Mouse (Mus musculus): ENCODE data around the gene Lrrc56.

The Lrrc56 gene

DNA sequence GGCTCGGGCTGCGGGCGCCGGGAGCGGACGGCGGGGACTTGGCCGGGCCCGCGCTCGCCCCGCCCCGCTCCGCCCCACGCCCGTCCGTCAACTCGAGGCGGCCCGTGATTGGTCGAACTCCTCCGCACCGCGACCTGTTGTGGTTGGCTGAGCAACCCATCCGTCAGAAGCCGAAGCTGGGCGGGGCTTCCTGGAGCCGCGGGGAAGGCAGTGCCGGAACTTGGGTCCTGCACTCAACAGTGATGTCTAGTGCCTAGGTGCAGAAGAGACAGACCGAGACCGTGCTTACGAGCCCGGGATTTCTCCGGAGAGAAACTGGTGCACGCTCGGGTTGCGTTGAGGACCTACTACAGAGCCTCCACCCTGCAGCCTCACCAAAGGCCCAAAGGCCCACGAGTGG lies at the start of gene Lrrc56, which contains the start of gene Hras:
TSS of gene Lrrc56 (plus strand) at position 210 of the 400 bp plus-strand sequence.
TSS of gene Hras (minus strand) at position 58 of the 400 bp plus-strand sequence.
- ATAC-seq (ENCODE audit: low TSS enrichment): peak; percentile 92

- ATAC-seq (ENCODE audit: low TSS enrichment): no peak
These were observed 49.3 kb upstream of the Lrrc56 start for GRCm38 (mm10) chr7:141144650-141145049.

DNA sequence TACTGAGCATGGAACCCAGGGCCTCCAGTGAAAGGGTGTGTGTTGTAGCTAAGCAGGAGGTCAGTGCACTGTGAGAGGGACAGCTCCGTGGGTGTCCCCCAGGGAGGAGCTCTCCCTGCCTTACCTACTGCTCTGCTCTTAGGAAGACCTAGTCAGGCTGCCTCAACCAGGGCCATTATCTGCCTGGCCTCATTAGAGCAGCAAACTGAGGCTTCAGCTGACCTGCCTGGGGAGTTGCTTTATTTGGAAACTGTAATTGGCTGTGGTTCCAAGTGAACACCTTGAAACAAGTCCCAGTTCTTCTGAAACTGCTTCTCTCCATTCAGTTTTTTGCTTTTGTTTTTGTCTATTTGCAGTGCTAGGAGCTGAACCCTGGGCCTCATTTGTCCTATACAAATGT lies 48.6 kb upstream of the Lrrc56 start:
- no peak for ATAC-seq (ENCODE audit: low TSS enrichment)

- peak; percentile 39; the same call in 1 of the 2 replicates for ATAC-seq (ENCODE audit: low TSS enrichment)
These were observed 47.8 kb upstream of the Lrrc56 start for GRCm38 (mm10) chr7:141146043-141146595.

- ATAC-seq (ENCODE audit: low TSS enrichment): no peak
These were observed 46.9 kb upstream of the Lrrc56 start for GRCm38 (mm10) chr7:141147044-141147443.

DNA sequence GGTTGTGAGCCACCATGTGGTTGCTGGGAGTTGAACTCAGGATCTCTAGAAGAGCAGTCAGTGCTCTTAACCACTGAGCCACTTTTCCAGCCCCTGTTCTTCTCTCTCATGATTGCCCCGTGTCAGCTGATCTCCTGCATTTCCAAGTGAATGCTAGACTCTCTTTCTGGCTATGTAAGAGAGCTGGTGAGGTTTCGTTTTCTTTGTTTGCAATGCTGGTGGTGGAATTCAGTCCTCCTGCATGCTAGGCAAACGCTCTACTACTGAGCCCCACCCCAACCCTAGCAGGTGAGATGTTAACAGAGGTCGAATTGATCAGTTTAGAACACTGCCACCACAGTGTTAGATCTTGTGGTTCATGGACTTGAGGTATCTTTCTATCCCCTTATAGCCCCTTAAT lies 45.3 kb upstream of the Lrrc56 start:
- ATAC-seq (ENCODE audit: low TSS enrichment): no peak

- ATAC-seq (ENCODE audit: low TSS enrichment): no peak
These were observed 38.6 kb upstream of the Lrrc56 start for GRCm38 (mm10) chr7:141155362-141155761.

DNA sequence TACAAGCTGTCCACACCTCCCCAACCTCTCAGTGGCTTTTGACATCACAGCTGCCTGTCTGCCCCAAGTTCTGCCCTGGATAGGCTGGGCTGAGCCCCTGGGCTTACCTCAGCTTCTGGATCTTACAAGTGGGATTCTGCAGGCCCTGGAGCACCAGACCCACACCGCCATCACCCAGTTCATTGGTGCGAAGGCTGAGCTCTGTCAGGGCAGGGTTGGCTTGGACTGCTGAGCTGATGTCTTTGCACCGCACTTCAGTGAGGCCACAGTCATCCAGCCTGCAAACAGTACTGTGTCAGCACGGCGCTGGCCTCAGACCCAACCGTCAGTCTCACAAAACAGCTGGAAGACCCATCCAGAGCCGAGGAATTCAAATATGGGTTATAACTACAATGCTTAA lies 29.6 kb upstream of the Lrrc56 start:
- no peak for ATAC-seq (ENCODE audit: low TSS enrichment)

DNA sequence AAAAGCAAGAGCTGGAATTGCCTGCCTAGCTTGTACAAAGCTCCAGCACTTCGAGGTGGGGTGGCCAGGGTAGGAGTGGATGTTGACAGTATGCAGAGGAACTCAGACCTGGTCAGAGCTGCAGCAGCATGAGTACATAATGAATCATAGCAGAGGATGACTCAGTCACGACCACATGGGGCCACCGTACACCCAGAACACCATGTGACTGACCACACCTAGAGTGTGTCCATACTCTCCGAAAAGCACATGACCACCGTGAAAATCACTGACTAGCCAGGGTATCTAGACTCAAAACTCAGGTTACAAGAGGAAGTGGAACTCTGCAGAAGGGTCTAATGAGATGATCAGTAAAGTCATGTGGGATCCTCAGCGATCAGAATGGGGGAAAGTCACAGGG lies 29.1 kb upstream of the Lrrc56 start:
- ATAC-seq (ENCODE audit: low TSS enrichment): peak; percentile 39; the same call in 1 of the 2 replicates

- ATAC-seq (ENCODE audit: low TSS enrichment): 0 out of 2 replicates have a peak, but pooled peaks have one; percentile 7
These were observed 25.9 kb upstream of the Lrrc56 start for GRCm38 (mm10) chr7:141167901-141168517.

GRCm38 (mm10) chr7:141168518-141168953 lies 25.4 kb upstream of the Lrrc56 start:
- peak; percentile 17; the same call in 1 of the 2 replicates for ATAC-seq (ENCODE audit: low TSS enrichment)

DNA sequence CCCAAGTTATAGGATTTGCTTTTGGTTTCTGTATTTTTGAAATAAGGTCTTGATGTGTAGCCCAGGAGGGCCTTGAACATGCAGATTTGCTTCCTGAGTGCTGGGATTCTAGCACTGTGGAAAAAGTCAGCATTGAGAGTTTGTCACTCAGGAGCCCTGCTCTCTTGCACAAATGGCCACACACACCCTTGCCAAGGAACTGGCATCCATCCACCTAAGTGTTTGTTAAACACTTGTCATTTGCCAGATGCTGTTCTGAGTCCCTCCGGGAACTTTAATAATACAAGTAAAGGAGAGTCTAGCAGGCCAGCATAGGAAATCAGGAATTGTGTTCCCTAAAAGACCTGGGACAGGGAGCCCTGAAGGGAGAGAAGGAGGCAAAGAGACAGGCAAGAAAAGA lies 24.7 kb upstream of the Lrrc56 start:
- no peak for ATAC-seq (ENCODE audit: low TSS enrichment)

DNA sequence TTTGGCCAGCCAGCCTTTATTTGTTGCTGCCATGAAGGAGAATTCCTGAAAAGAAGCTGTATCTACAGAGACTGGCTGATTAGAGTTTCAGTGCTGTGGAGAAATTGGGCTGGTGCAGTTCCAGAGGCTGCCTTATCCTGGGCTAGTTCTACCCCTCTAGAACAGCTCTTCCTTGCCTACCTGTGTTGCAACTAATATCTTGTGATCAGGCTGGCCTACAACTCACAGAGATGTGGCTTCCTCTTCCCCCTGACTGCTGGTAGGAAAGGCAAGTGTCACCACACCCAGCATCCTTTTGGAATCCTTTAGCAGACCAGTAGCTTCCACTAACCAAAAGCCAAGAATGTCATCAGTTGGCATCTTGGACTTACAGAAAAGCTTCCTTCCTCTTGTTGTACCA lies 24.1 kb upstream of the Lrrc56 start:
- ATAC-seq (ENCODE audit: low TSS enrichment): no peak

DNA sequence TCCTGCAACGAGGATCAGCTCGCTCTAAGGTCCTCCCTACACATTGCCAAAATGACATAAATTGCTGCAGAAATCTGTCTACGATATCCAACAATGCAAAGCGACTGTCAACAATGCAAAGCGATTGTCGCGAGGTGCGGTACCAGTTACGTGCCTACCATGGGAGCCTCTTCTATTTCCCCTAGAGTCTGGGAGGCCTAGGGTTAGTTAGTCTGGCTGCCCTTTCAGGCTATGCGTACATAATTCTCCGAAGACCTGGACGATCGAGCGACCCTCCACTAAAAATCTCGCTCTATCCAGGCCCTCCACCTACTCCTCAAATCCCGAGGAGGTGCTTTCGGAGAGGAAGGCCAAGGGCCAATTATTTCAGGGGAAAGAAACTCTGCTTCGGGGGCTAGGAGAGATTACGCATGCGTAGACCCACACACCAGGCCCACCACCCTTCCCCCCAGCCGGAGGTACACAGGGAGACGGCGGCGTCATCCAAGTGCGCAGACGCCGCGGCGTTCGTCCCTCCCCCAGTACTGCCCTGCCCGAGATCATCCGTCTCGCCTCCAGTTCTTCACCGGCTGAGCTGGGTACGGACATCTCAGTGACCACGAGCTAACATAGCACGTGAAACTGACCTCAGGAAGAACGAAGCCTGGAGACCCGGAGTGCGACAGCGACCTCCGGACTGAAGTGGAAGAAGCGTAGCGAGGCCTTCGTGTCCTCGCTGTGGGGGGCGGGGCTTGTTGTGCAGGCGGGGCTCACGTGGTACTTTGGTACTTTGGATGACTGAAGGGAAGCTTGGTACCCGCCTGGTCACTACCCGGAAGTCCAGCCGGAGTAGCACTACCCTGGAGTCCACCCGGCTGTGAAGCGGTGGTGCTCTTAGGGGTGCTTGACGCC lies 21.6 kb upstream of the Lrrc56 start, which contains the start of gene Rnh1:
TSS of gene Rnh1 (minus strand) at position 742 of the 891 bp plus-strand sequence.
- ATAC-seq (ENCODE audit: low TSS enrichment): peak; percentile 82

GRCm38 (mm10) chr7:141173323-141173850 lies 20.6 kb upstream of the Lrrc56 start:
- ATAC-seq (ENCODE audit: low TSS enrichment): no peak

GRCm38 (mm10) chr7:141175068-141175467 lies 18.9 kb upstream of the Lrrc56 start:
- no peak for ATAC-seq (ENCODE audit: low TSS enrichment)

GRCm38 (mm10) chr7:141176173-141176572 lies 17.8 kb upstream of the Lrrc56 start:
- ATAC-seq (ENCODE audit: low TSS enrichment): peak; percentile 56; the same call in 1 of the 2 replicates

GRCm38 (mm10) chr7:141188194-141188593 lies 5.8 kb upstream of the Lrrc56 start:
- no peak for ATAC-seq (ENCODE audit: low TSS enrichment)

DNA sequence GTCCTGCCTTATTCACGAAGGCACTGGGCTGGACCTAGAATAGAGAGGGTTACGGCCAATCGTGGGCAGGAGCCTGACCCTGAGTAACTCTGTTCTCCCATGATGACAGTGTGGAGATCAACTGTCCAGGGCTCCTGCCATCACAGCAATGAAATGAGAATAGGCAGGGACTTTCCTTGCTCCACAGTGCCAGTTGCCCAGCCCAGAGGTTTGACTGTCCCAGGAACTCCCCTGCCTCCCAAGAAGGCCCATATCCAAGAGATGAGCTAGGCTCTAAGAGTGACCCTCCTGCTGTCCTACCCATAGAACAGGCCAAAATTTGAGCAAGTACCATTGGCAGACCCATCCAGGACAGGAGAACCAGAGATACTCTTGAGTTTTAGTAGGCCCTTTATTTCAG lies 5.2 kb upstream of the Lrrc56 start:
- no peak for ATAC-seq (ENCODE audit: low TSS enrichment)

DNA sequence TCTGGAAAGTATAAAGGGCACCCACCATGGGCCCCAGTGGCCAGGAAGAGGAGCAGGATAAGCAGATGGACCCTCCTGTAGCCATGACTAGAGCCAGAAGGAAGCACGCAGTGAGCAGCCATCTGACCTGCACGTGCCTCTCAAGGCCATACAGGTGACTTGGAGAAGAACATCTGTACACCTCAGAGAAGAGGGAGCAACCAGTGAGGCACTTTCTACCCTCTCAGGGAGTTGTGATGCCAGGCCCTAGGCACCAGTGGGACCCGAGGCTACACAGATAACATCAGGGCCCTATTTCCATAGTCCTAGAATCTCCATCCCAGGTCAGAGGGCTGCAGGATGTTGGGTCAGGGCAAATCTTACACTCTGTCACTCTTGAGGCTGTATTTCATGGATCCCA lies 3.7 kb upstream of the Lrrc56 start:
- no peak for ATAC-seq (ENCODE audit: low TSS enrichment)

DNA sequence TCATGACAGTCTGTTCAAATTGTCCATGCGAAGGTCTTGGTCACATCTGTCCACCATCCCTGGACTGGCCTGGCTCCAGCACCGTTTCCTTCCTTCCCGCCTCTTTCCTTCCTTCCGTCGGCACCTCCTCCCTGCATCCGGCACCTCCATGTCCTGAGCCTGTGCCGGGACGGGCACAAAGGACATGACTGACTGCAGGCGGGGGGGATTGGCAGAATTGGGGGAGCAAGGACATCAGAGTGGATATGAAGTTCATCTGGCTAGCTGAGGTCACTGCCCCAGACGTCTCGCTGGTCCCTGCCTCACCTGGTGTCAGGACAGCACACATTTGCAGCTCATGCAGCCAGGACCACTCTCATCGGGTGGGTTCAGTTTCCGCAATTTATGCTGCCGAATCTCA lies 2.9 kb upstream of the Lrrc56 start:
- no peak for ATAC-seq (ENCODE audit: low TSS enrichment)
